Mouse (Mus musculus): ENCODE measurements around the gene Prkar1b.
A peak's percentile ranks its signal among the peaks of the same experiment; 100 is the strongest.

Prkar1b gene

DNA sequence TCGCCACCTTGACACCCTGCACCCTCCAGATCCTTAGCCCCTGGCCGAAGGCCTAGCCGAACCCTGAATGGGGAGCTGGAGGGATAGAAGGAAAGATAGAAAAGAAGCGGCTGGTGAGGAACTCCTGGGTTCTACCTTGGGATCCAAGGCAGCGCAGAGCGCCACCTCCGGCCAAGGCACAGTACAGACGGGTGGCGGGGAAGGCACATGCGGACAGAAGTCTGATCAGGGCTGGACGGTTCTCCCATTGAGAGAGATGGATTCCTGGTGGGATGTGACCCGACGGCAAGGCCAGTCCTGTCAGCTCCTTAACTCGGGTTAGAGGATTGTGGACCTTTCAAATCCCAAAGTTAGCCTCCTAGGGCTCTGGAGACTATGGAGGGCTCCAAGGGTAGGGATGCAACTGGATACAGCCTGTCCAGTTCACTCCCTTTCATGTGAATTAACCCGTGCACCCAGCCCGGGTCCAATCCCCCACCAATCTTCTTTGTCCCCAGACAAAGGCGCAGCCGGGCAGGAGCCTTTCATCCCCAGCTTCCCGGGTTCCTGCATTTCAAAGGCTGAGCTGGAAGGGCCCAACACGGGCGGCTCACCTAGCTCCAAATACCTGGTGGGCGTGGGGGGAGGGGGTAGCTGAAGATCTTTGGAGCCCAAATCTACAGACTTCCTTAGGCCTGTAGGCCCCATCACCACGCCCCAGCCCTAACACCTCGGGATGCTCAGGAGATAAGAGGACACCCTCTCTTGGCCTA is 153.3 kb downstream of the Prkar1b start:
- DNase-seq: no peak

DNA sequence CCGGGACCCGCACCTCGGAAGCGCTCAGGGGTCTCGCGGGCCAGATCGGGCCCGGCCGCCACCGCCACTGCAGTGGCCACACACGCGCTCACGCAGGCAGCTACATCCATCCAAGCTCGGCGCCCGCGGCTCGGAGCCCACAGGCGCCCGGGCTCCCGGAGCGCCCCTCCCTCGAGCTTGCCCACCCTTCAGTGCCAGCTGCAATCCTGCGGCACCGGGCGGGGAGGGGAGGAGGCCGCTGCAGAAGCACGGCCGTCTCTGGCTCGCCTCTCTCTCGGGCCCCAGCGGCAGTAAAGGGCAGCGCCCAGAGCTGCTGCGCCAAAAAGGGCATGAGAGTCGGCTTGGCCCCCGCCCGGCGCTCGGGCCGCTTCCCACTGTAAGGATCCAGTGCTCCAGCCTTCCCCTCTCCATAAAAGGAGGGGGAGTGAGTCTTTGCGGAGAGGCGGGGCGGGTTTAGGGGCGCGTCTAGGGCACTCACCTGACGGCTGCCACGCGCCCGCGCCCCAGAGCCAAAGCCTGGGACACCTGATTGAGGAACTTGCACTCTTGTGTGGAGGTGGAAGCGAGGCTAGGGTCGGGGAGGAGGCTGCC is 154.0 kb downstream of the Prkar1b start:
- peak in 1 of 2 experiments; percentile 10 for DNase-seq

DNA sequence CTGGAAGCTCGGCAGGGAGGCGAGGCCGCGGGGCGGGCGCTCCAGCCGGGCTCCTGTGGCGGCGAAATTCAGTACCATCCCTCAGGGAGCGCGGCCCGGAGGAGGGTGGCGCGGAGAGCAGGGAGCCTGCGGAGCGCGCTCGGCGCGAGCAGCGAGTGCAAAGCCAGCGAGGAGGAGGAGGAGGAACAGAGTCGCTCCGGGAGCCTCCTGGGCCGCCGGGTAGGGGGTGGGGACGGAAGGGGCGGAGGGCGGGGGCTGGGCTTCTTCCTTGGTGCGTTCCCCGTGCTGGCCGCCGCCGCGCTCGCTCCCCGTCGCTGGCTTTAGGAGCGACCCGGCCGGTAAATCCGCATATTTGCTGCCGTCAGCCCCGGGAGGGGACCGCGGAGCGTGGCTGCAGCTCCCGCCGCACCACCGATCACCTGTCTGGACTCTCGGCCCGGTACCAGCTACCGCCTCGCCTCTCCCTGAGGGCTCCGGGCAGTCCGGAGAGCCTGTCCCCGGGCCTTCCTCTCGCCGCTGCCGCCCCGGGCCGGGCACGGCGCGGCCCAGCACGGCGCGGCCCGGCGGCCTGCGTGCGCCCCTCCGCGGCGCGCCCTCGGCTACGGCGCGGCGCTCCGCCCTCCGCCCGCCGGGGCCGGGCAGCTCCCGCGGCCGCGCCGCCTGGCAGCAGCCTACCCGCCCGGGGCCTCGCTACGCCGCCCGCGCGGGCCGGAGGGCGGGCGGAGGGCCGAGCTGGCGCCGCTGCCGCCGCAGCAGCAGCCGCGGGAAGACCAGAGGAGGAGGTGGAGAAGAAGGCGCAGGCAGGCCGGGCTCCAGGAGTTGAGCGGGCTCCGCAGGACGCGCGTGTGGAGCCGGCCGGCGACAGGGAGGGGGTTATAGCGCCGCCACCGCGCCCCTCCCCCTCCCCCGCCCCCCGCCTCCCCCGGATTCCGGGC is 154.7 kb downstream of the Prkar1b start:
- peak in 1 of 2 experiments; percentile 16 for DNase-seq

DNA sequence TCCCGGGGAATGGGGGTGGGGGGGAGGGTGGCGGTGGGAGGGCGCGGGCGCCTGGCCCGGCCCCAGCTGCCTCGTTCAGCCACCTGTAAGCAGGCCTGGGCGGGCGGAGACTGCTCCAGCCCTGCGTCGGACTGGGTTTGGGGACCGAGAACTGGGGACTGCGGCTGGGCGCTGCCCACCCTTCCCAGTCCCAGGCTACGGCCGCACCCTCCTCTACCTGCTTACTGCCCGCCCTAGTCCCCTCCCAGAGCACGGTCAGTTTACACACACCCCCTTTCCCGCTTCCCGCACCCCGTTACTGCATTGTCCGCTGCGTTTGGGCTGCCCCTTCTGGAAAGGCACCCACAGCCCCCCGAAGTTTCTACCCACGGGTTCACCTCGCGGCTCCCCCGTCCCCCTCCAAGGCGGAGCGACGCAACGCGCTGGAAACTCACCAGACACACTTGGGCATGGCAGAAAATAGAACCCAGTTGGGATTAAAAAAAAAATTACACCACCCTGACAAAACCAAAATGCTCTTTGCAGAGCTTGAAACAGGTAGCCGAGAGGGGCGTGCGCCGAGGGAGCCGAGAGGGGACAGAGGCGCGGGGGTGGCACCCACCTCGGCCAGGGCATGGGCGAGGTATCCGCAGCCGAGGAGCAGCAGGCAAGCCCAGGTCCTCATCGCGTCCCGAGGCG is 155.6 kb downstream of the Prkar1b start:
- no peak for DNase-seq

DNA sequence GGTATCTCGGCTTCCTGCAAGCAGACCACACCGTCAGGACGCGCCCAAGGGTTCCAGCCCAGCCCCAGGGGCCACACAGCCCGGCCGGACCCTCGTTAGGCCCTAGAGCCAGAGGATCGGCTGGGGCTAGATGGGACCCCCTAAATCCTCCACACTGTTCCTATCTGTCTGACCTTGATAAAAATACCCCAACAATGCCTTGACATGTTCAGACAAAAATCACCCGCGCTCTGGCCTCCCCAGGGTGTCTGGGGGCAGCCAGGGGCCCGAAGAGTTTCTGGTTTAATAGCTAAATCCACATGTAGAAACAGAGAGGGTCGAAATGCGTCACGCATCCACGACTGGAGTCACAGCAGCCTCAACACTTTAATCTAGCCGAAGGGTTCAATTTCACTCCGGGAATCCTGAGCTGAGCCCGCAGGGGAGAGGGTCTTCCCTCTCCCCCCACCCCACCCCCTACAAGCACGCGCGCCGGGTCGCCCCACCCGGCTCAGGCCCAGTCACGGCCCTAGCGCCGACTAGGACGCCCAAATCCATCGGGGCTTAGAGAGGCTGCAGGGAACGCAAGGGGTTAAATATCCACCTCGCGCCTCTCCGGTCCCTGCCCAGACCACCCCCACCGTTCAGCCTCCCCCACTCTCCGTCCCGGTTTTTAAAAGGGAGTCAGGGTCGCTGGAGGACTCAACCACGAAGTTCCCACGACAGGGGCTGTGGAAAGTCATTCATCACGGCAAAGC is 156.3 kb downstream of the Prkar1b start:
- DNase-seq: no peak

DNA sequence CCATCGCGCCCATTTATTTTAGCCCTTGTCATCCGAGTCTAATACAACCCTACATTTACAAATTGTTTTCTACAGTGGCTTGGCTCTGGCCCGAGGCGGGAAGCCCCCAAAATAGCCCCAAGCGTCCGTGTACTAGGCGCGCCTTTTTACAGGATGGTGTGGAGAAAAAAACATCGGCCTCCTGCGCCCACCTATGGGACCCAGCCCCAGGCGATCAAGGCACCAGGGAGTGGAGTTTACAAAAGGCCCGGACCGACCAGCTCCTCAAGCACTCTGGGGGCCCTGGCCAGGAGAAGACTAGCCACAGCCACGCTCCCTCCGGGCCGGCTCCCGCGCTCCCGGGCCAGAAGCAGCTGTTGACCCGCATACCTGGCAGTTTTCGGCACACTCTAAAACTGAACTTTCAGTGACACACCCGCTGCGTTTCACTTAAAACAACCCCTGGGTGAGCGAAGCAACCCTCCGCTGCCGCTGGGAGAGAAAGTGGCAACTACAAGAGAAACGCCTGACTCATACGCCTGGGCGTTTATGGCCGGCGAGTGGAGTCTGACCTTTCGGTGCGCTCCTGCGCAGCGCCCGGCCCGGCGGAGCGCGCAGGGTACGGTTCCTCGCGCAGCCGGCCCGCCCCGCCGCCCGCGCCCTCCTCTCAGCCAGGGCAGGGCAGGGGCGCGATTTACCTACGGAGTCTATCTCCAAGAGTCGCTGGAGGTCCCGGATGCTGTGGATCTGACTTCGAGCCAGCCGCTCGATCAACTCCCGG is 157.0 kb downstream of the Prkar1b start:
- no peak for DNase-seq

DNA sequence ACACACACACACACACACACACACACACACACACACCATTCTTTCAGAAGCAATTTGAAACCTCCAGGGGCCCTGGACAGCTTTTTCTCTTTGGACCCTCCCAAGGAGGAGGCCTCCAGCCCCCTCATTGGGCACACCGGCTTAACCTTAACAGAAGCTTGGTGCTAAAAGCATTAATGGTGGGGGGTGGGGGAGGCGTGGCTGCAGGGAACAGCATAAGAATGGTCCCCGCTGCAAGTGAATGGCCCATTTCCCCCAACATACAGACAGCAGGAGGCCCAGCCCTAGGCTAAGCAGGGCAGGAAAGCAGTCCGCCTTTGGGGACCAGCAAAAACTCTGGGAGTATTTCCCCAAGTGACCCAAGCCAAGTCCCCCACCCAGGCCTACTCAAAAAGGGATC is 158.1 kb downstream of the Prkar1b start:
- no peak for DNase-seq

DNA sequence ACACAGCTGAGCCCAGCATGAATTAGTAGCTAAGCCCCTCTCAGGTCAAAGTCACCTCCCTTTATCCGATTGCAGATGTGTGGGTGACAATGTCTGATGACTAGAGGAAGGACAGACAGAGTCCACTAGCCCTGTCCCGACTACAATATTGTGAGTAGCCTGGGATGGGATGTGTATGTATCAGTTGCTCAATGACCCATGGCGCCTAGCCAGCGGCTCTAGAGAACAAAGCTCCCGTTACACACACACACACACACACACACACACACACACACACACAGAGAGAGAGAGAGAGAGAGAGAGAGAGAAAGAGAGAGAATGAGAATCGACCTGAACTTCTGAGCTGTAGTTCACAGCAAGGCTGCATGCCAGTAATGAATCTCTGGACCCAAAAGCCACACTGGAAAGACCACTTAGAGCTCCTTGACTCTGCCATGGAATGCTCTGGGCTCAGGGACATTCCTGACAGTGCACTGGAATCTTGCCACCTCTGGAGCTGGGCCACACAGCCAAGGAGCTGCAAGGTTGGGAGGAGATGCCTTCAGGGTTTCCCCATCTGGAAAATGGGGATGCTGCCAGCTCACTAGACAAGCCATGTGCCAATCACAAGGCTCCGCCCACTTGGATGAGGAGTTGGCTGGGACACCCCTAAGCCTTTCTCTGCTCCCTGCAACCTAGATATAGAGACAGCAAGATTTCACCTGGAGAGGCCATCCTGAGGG is 159.0 kb downstream of the Prkar1b start:
- no peak for DNase-seq

DNA sequence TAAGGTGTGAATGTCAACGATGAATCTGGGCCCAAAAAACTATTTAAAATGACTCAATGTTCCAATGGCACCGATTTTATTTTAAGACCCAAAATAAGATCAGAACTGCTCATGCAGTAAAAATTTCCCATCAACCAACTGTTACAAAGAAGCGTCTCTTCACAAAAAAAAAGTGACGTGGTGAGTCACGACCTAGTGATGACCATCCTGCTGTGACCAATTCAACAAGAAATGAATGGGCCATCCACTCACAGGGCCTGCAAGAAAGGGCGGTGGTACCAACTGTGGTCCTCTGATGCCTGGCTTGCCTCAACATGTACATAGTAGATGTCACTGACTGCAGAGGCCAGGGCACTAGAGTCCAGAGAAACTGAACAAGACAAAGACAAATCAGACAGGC is 160.2 kb downstream of the Prkar1b start:
- DNase-seq: no peak

DNA sequence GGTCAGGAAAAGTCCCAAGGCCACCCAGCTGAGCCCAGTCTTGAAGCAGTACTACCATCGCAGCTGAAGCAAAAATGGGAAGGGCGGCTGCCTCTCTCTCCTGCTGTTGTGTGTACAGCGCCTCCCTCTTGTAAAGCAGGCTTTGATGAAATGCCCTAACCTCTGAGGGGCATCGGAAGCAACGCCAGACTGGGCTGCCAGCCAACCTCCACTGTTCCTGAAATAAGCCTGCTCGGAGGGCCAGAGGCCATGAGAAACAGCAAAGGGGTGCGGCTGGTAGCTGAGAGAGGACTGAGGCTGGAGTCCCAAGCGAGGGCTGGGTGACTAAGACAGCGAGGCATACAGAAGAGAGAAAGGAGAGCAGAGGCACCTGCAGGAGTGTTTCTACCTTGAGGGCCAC is 161.0 kb downstream of the Prkar1b start:
- no peak for DNase-seq

DNA sequence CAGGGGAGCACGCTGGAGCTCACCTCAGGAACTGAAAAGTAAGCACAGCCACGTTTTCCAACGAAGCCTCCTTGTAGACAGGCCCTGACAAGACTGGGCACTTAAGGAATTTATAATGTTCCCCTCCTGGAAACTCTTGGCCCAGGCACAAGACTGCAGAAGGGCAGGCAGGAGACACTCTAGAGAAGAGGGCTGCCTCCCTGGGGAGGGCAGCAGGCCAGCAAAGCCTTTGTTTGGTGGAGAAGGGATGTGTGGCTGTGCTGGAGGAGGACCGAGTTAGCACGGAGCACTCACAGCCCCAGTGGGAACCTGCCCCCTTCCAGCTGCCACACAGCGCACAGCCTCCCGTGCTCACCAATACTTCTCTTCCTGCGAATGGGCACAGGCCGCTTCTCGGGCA is 161.8 kb downstream of the Prkar1b start:
- no peak for DNase-seq

DNA sequence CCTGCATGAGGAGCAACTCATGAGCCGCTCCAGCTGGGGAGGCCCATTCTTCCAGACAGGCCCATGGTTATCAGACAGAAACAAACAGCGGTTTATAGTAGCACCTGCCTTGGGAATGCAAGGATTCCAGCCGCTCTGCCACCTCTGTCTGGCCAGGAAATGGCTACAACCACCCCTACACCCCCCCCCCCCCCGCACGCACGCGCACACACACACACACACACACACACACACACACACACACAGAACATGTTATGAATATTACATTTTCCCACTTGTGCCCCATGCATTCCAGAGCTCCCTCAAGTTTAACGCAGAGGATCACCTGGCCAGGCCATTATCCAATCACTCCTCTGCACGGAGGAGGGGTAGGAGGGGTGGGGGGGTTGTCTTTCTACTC is 167.9 kb downstream of the Prkar1b start:
- DNase-seq: no peak

DNA sequence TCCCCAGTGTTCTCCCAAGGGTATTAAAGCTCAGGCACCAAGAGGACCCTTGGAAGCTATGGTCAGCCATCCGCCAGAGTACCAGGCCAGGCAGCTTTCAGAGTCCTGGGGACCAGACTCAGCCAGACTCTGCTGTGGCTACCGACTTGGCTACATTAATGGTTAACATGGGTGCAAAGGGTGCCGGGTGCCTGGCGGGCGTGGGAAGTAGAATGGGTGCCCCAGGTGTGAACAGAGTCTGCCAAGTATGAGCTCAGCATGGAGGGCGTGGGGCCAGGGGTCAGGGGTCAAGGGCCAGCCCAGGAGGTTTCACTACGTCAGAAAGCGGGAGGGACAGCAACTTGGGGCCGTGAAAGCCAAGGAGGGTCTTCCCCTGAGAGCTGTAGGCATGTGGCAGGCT is 169.2 kb downstream of the Prkar1b start:
- no peak for DNase-seq

DNA sequence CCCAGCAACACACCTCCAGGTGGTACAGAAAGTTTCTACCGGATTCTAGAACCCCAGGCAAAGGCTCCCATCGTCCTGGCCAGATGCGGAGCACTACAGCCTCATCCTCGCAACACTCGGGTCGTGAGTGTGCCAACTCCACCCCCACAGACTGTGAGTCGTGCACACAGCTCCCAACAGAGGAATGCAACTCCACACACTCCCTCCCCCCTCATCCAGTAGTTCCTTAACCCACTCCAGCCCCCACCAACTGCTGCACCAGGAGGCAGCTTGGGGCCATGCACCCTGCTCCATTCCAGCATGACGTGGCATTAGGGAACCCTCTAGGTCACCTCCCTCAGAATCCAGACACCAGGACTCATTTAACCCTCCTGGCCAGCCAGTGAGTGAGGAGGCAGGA is 170.0 kb downstream of the Prkar1b start:
- no peak for DNase-seq

DNA sequence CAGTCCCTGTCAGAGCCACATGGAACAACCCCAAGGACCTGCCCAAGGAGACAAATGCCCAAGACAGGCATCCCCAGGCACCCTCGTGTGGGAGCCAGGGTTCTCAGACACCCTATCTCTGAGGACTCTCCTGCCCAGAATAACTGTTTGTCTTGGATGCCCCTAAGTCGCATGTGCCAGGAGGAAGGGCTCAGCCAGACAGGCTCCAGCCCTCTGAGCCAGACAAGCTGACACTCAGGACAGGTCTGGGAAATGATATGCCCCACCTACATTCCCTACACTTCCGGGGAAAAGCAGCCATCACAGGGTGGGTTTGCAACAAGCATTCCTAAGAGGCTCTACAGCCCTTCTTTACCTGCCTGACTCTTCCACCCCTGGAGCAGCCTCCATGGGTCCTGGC is 172.0 kb downstream of the Prkar1b start:
- no peak for DNase-seq

DNA sequence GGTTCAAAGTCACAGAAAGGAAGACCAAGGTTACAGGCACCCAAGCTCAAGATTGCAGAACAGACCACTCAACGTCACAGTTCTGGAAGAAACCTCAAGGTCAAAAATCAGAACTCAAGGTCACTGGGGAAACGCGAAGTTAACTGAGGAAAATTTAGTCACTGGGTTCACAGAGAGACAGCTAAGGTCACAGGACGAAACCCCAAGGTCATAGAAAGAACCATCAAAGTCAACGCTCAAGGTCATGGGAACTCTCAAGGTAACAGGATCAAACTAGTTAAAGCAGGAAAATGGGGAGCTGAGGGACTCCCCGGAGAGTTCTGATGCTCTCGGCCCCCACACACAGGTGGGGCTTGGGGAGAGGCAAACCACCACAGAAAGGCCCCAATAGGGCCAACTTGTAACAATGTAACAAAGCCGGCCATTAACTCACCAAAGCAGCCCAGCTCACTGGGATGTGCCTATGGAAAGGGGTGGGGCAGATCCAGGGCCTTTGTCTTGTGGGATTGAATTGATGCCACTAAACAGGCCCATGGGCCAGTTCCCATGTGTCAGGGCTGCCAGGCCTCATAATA is 174.8 kb downstream of the Prkar1b start:
- no peak for DNase-seq

DNA sequence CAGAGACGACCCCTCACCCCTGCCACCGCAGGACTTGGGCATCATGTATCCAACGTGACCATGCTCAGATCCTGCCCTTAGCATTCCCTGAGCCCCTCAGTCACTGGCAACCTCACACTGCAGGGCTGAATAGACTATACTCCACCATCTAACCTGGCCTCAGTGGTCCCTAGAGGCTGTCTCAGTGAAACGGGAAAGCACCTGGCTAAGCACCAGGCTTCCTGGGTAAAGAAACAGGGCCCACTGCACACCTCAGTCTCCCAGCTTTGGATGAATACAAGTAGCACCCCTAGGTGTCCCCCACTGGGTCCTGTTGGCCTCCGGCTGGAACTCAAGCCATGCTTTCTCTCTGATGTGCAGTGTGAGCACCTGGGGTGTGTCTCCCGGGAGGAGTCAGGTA is 176.3 kb downstream of the Prkar1b start:
- no peak for DNase-seq

DNA sequence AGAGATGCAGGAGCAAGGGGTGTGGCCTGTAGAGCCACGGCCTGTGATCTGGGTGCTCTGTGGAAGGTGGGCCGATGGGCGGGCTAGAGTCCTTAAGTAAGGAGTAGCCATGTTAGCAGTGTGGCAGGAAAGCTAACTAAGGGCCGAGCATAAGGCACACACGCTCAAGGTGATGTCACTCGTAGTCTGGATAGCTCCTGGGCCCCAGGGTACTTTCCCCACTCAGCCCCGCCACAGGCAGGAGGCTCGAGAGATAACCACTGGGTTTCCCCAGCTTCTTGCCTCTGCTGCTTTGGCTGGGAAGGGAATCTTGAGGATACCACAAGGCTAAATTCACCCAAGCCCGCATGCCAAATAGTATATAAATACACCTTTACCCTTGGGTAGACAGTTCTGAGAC is 178.4 kb downstream of the Prkar1b start:
- DNase-seq: no peak

DNA sequence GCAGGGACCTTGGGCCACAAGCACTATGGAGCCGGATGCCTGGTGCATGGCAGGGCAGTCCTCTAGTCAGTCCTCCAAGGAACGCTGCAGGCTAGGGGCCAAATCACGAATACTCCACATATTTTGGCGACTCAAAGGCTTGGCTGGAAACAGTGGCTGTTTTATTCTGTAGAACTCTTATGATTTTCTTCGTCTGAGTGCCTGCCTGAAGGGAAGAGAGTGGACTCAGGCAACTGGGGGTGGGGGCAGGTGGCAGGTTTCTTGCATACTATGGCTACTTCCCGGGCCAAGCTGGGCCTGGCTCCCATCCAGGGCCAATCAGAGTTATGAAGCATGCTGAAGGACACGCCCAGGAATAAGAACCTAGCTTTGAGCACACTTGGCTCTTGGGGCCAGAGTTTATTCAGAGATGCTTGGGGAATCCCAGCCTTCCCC is 179.7 kb downstream of the Prkar1b start:
- no peak for DNase-seq

Measured in thymus, adult 18-20 months (tissue).